Mouse (Mus musculus) thymus, postnatal 25 days (tissue): Measurements from ENCODE around the gene Nacc2.
A peak's percentile ranks its signal among the peaks of the same experiment; 100 is the strongest.

Source experiments
- DNase-seq: peaks from one replicate; pipeline ENCODE4 v3.0.0; 2022

Gene Nacc2

GRCm38 (mm10) chr2:26123079-26123648 is at the start of gene Nacc2:
TSS of gene Nacc2 (minus strand) at chr2:26123220.
- DNase-seq, result no peak

- no peak for DNase-seq
Measured at GRCm38 (mm10) chr2:26172166-26172565, 49.1 kb upstream of the Nacc2 start.

- DNase-seq, result no peak
Measured at GRCm38 (mm10) chr2:26170376-26170775, 47.4 kb upstream of the Nacc2 start.

GRCm38 (mm10) chr2:26168843-26169579 is 46.0 kb upstream of the Nacc2 start:
- DNase-seq, result no peak

GRCm38 (mm10) chr2:26166890-26167289 is 43.9 kb upstream of the Nacc2 start:
- DNase-seq, result no peak

GRCm38 (mm10) chr2:26158064-26158463 is 35.0 kb upstream of the Nacc2 start:
- DNase-seq, result no peak

GRCm38 (mm10) chr2:26156191-26156977 is 33.4 kb upstream of the Nacc2 start:
- DNase-seq, result no peak

- DNase-seq, result no peak
Measured at GRCm38 (mm10) chr2:26155737-26156136, 32.7 kb upstream of the Nacc2 start.

- no peak for DNase-seq
Measured at GRCm38 (mm10) chr2:26154586-26154985, 31.6 kb upstream of the Nacc2 start.

GRCm38 (mm10) chr2:26153909-26154340 is 30.9 kb upstream of the Nacc2 start:
- DNase-seq, result peak; percentile 45

GRCm38 (mm10) chr2:26153295-26153694 is 30.3 kb upstream of the Nacc2 start:
- peak; percentile 42 for DNase-seq

- DNase-seq, result no peak
Measured at GRCm38 (mm10) chr2:26147706-26148370, 24.8 kb upstream of the Nacc2 start.

GRCm38 (mm10) chr2:26146337-26147042 is 23.5 kb upstream of the Nacc2 start:
- DNase-seq, result no peak

- DNase-seq, result no peak
Measured at GRCm38 (mm10) chr2:26145113-26145512, 22.1 kb upstream of the Nacc2 start.

- DNase-seq, result no peak
Measured at GRCm38 (mm10) chr2:26144331-26144730, 21.3 kb upstream of the Nacc2 start.

GRCm38 (mm10) chr2:26143556-26143955 is 20.5 kb upstream of the Nacc2 start:
- DNase-seq, result no peak

GRCm38 (mm10) chr2:26142986-26143385 is 20.0 kb upstream of the Nacc2 start:
- DNase-seq, result no peak

GRCm38 (mm10) chr2:26141893-26142635 is 19.0 kb upstream of the Nacc2 start:
- peak; percentile 34 for DNase-seq

- no peak for DNase-seq
Measured at GRCm38 (mm10) chr2:26140903-26141302, 17.9 kb upstream of the Nacc2 start.

- DNase-seq, result peak; percentile 100
Measured at GRCm38 (mm10) chr2:26140292-26140819, 17.3 kb upstream of the Nacc2 start.

- DNase-seq, result no peak
Measured at GRCm38 (mm10) chr2:26139545-26140206, 16.7 kb upstream of the Nacc2 start.
